Mouse (Mus musculus) granulocyte monocyte progenitor cell, adult 5-6 weeks (primary cell): ENCODE data around the gene Ip6k1. TPM values are rescaled to one million over a fixed set of nuclear protein-coding genes. Genes with fewer than 3 reads are reported as not detected.

Experiments used
- ATAC-seq: replicated peaks from 2 replicates; pipeline ENCODE4 v1.8.0; 2016; ENCODE audit warnings: mild to moderate bottlenecking, moderate TSS enrichment, inconsistent platforms; ENCODE audit not compliant: poor library complexity, severe bottlenecking
- total RNA-seq, 2 experiments: library from RNA; stranded (forward) in 1 of 2; stranded (reverse) in 1 of 2; fragments of 200-712, 200-1000 nt in 1 of 2; fragments of >200 nt in 1 of 2; fragmentation: Nextera tagmentation in 1 of 2; gene quantifications; 2 replicates each; pipeline ENCODE4 v1.2.3; 2014 to 2017

Ip6k1 gene
- total RNA-seq, 2 experiments from 2014 or later = 27.1 to 42.7 TPM

- no peak for ATAC-seq
Measured at GRCm38 (mm10) chr9:108085261-108085660, 83.0 kb downstream of the Ip6k1 start.

- no peak for ATAC-seq
Measured at GRCm38 (mm10) chr9:108090611-108091120, 88.4 kb downstream of the Ip6k1 start.

- no peak for ATAC-seq
Measured at GRCm38 (mm10) chr9:108093586-108093985, 91.3 kb downstream of the Ip6k1 start.

- peak; percentile 88 for ATAC-seq
Measured at GRCm38 (mm10) chr9:108094184-108094941, 92.1 kb downstream of the Ip6k1 start, which contains the start of gene Apeh. Gene Apeh (minus strand): TSS chr9:108094606.

- ATAC-seq = no peak
Measured at GRCm38 (mm10) chr9:108094998-108095411, 92.7 kb downstream of the Ip6k1 start.

- peak; percentile 39 for ATAC-seq
Measured at GRCm38 (mm10) chr9:108095518-108095917, 93.2 kb downstream of the Ip6k1 start.

GRCm38 (mm10) chr9:108095949-108096712 is 93.8 kb downstream of the Ip6k1 start:
- ATAC-seq = no peak

Other genes starting within 250 kb of the Ip6k1 start
- 133 and 165 TPM in 2 replicates for gene Rbm5, start 231.5 kb upstream of the Ip6k1 start, total RNA-seq (2014; fragmentation: Nextera tagmentation)
- gene Rbm5, start 231.5 kb upstream of the Ip6k1 start, total RNA-seq (2017) = 157 and 164 TPM in 2 replicates
- gene Rbm6, start 129.3 kb upstream of the Ip6k1 start, total RNA-seq (2014; fragmentation: Nextera tagmentation) = 99.9 and 115 TPM in 2 replicates
- 110 and 125 TPM in 2 replicates for gene Rbm6, start 129.3 kb upstream of the Ip6k1 start, total RNA-seq (2017)
- 6.1 and 9.3 TPM in 2 replicates for gene Mon1a, start 114.3 kb upstream of the Ip6k1 start, total RNA-seq (2014; fragmentation: Nextera tagmentation)
- 16.5 and 19.5 TPM in 2 replicates for gene Mon1a, start 114.3 kb upstream of the Ip6k1 start, total RNA-seq (2017)
- not detected in 2 replicates for gene Mst1r, start 95.6 kb upstream of the Ip6k1 start, total RNA-seq (2014; fragmentation: Nextera tagmentation)
- gene Mst1r, start 95.6 kb upstream of the Ip6k1 start, total RNA-seq (2017) = 0.26 and 6.3 TPM in 2 replicates
- not detected in 2 replicates for gene Actl11, start 74.0 kb upstream of the Ip6k1 start, total RNA-seq (2014; fragmentation: Nextera tagmentation)
- gene Actl11, start 74.0 kb upstream of the Ip6k1 start, total RNA-seq (2017) = not detected in 2 replicates
- not detected in 2 replicates for gene Camkv, start 66.8 kb upstream of the Ip6k1 start, total RNA-seq (2014; fragmentation: Nextera tagmentation)
- not detected in 2 replicates for gene Camkv, start 66.8 kb upstream of the Ip6k1 start, total RNA-seq (2017)
- 11.1 and 19.4 TPM in 2 replicates for gene Traip, start 52.4 kb upstream of the Ip6k1 start, total RNA-seq (2014; fragmentation: Nextera tagmentation)
- gene Traip, start 52.4 kb upstream of the Ip6k1 start, total RNA-seq (2017) = 24.0 and 29.7 TPM in 2 replicates
- gene Uba7, start 27.0 kb upstream of the Ip6k1 start, total RNA-seq (2014; fragmentation: Nextera tagmentation) = 79.1 and 88.9 TPM in 2 replicates
- 21.4 and 33.4 TPM in 2 replicates for gene Uba7, start 27.0 kb upstream of the Ip6k1 start, total RNA-seq (2017)
- 0.47 TPM in 1 of 2 replicates, not detected in the other for gene Gm20661, start 19.4 kb upstream of the Ip6k1 start, total RNA-seq (2014; fragmentation: Nextera tagmentation)
- not detected in 2 replicates for gene Gm20661, start 19.4 kb upstream of the Ip6k1 start, total RNA-seq (2017)
- gene Inka1, start 16.6 kb upstream of the Ip6k1 start, total RNA-seq (2014; fragmentation: Nextera tagmentation) = 16.7 and 29.9 TPM in 2 replicates
- 18.6 and 23.2 TPM in 2 replicates for gene Inka1, start 16.6 kb upstream of the Ip6k1 start, total RNA-seq (2017)
- 3.0 TPM in 1 of 2 replicates, not detected in the other for gene Cdhr4, start 10.0 kb upstream of the Ip6k1 start, total RNA-seq (2014; fragmentation: Nextera tagmentation)
- 0.69 TPM in 1 of 2 replicates, not detected in the other for gene Cdhr4, start 10.0 kb upstream of the Ip6k1 start, total RNA-seq (2017)
- gene Gm20662, start 6.2 kb upstream of the Ip6k1 start, total RNA-seq (2014; fragmentation: Nextera tagmentation) = 0.62 and 5.3 TPM in 2 replicates
- gene Gm20662, start 6.2 kb upstream of the Ip6k1 start, total RNA-seq (2017) = not detected in 2 replicates
- 14.1 and 15.1 TPM in 2 replicates for gene Gmppb, start 46.7 kb downstream of the Ip6k1 start, total RNA-seq (2014; fragmentation: Nextera tagmentation)
- 16.1 and 41.8 TPM in 2 replicates for gene Gmppb, start 46.7 kb downstream of the Ip6k1 start, total RNA-seq (2017)
- 2.2 and 3.4 TPM in 2 replicates for gene Amigo3, start 50.7 kb downstream of the Ip6k1 start, total RNA-seq (2014; fragmentation: Nextera tagmentation)
- 2.2 and 3.1 TPM in 2 replicates for gene Amigo3, start 50.7 kb downstream of the Ip6k1 start, total RNA-seq (2017)
- 0.67 TPM in 1 of 2 replicates, not detected in the other for gene Mst1, start 77.9 kb downstream of the Ip6k1 start, total RNA-seq (2014; fragmentation: Nextera tagmentation)
- 0.34 and 1.6 TPM in 2 replicates for gene Mst1, start 77.9 kb downstream of the Ip6k1 start, total RNA-seq (2017)
- 64.5 and 75.3 TPM in 2 replicates for gene Rnf123, start 80.8 kb downstream of the Ip6k1 start, total RNA-seq (2014; fragmentation: Nextera tagmentation)
- gene Rnf123, start 80.8 kb downstream of the Ip6k1 start, total RNA-seq (2017) = 29.7 and 30.3 TPM in 2 replicates
- 72.6 and 79.0 TPM in 2 replicates for gene Apeh, start 92.1 kb downstream of the Ip6k1 start, total RNA-seq (2014; fragmentation: Nextera tagmentation)
- gene Apeh, start 92.1 kb downstream of the Ip6k1 start, total RNA-seq (2017) = 75.8 and 83.2 TPM in 2 replicates
- gene Bsn, start 187.9 kb downstream of the Ip6k1 start, total RNA-seq (2014; fragmentation: Nextera tagmentation) = 6.2 and 9.0 TPM in 2 replicates
- 3.2 and 3.7 TPM in 2 replicates for gene Bsn, start 187.9 kb downstream of the Ip6k1 start, total RNA-seq (2017)